In the genomic region with DNA sequence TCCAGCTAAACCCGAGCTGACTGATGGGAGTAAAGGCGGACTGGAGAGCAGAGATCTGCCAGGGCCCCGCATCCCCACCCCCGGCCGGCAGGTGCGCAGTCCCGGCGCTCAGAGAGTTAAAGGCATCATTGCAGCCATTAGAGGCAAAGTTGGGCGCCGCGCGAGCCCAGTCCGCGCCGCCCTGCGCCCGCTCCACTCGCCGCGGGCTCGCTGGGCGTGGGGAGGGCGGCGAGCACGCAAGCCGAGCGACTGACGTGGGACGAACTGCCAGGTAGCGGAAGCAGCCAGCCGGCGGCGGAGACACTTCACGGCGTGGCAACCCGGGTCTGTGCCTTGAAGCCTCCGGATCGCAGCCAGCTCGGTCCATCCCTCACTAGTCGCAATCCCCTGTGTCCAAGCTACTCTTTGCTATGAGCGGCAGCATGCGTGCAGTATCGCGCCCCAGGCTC, we compare ENCODE assay signal across 8 mouse cellular contexts. TPM values are rescaled to one million over a fixed set of nuclear protein-coding genes. Genes with fewer than 3 reads are reported as not detected.
DNase-seq lines count a peak whose midpoint lies in the region; ATAC-seq lines count a peak whose summit lies in the region.

A gene (plus strand): TSS at position 252 of the 449 bp plus-strand sequence.

- H3K27me3 ChIP-seq in lung, embryonic 16.5 days (ENCODE audit: control insufficient read depth, insufficient read depth, low read depth, low read length): peaks cover 40% of the 10 kb centered on the region
- H3K27me3 ChIP-seq in kidney, embryonic 15.5 days: peaks cover 44% of the 10 kb centered on the region
- H3K27me3 ChIP-seq in liver, embryonic 12.5 days (replicated peaks): peaks cover 48% of the 10 kb centered on the region

- H3K4me1 ChIP-seq in lung, embryonic 16.5 days (replicated peaks; ENCODE audit: control insufficient read depth, insufficient read depth, low read length): no peaks in the 10 kb centered on the region; the same call in 1 of the 2 replicates
- peaks cover 24% of the 10 kb centered on the region for H3K4me1 ChIP-seq in kidney, embryonic 15.5 days
- no peaks in the 10 kb centered on the region; the same call in 1 of the 2 replicates for H3K4me1 ChIP-seq in liver, embryonic 12.5 days

- H3K9me3 ChIP-seq in lung, embryonic 16.5 days (ENCODE audit: control insufficient read depth, low read length): no peaks in the 10 kb centered on the region
- no peaks in the 10 kb centered on the region for H3K9me3 ChIP-seq in kidney, embryonic 15.5 days (replicated peaks)
- H3K9me3 ChIP-seq in liver, embryonic 12.5 days (replicated peaks): no peaks in the 10 kb centered on the region

- H3K9ac ChIP-seq in lung, embryonic 16.5 days (ENCODE audit: low read length): no peak within 1 kb of the TSS
- H3K9ac ChIP-seq in kidney, embryonic 15.5 days: peak within 1 kb of the TSS; percentile 35
- no peak within 1 kb of the TSS for H3K9ac ChIP-seq in liver, embryonic 12.5 days

- peak within 1 kb of the TSS; percentile 50 for H3K4me3 ChIP-seq in lung, embryonic 16.5 days (ENCODE audit: low read length)
- peak within 1 kb of the TSS; percentile 56 for H3K4me3 ChIP-seq in kidney, embryonic 15.5 days (replicated peaks)
- peak within 1 kb of the TSS; percentile 37 for H3K4me3 ChIP-seq in liver, embryonic 12.5 days

- DNase-seq in lung, postnatal 25 days (ENCODE audit: low spot score): no peak
- DNase-seq in cerebellum, postnatal 14 days: peak; percentile 73 to 77
- peak; percentile 46 to 63 for DNase-seq in frontal cortex, postnatal 25 days (ENCODE audit: low spot score in 2 of 2)
- peak; percentile 76 to 78 for DNase-seq in right cerebral cortex, postnatal 10 days (ENCODE audit: low spot score in 2 of 2)
- DNase-seq in spleen, postnatal 14 days (ENCODE audit: low spot score in 2 of 2): no peak

- H3K27ac ChIP-seq in lung, embryonic 16.5 days (ENCODE audit: low read length): no peak within 1 kb of the TSS
- no peak within 1 kb of the TSS for H3K27ac ChIP-seq in kidney, embryonic 15.5 days
- H3K27ac ChIP-seq in liver, embryonic 12.5 days: no peak within 1 kb of the TSS

- WGBS in lung, embryonic 16.5 days: 1% methylated on average over 43 of the region's 44 CpGs
- under 1% methylated on average over 44 of the region's 44 CpGs for WGBS in kidney, embryonic 15.5 days
- WGBS in liver, embryonic 12.5 days (ENCODE audit: insufficient replicate concordance): 3% methylated on average over 44 of the region's 44 CpGs

- no peaks in the 10 kb centered on the region for H3K36me3 ChIP-seq in lung, embryonic 16.5 days (ENCODE audit: control insufficient read depth, insufficient read depth, low read length)
- no peaks in the 10 kb centered on the region for H3K36me3 ChIP-seq in kidney, embryonic 15.5 days
- no peaks in the 10 kb centered on the region for H3K36me3 ChIP-seq in liver, embryonic 12.5 days

- H3K4me2 ChIP-seq in lung, embryonic 16.5 days (ENCODE audit: low read depth, low read length): peak within 1 kb of the TSS; percentile 71
- peak within 1 kb of the TSS; percentile 96 for H3K4me2 ChIP-seq in kidney, embryonic 15.5 days
- H3K4me2 ChIP-seq in liver, embryonic 12.5 days: peak within 1 kb of the TSS; percentile 57

- peak; percentile 54; the same call in 1 of the 2 replicates for ATAC-seq in lung, embryonic 16.5 days (ENCODE audit: low read depth)
- ATAC-seq in kidney, embryonic 15.5 days (replicated peaks; ENCODE audit: low FRiP score): peak; percentile 76
- no peak for ATAC-seq in liver, embryonic 12.5 days

RNA-seq across cellular contexts. Expression of the gene that starts here (rescaled TPM):
- 0.14 and 0.89 TPM in 2 replicates for polyA plus RNA-seq in lung, embryonic 16.5 days (2015; fragmentation: Nextera tagmentation; extraction: Ambion mirVana)
- polyA plus RNA-seq in kidney, embryonic 15.5 days (2015; fragmentation: Nextera tagmentation; extraction: Ambion mirVana): 0.35 and 0.68 TPM in 2 replicates
- 0.07 and 0.16 TPM in 2 replicates for polyA plus RNA-seq in liver, embryonic 12.5 days (2016; fragmentation: Nextera tagmentation; extraction: Ambion mirVana)

Comparison
In these comparisons a context has a peak if more than half of its experiments do, and no peak if none do; other contexts are left out.
1. Peak in ATAC-seq, H3K4me3 ChIP-seq and H3K4me2 ChIP-seq in lung, embryonic 16.5 days; RNA of the gene not detected or under 1 TPM.
2. Peak in ATAC-seq, H3K4me3 ChIP-seq, H3K9ac ChIP-seq and H3K4me2 ChIP-seq in kidney, embryonic 15.5 days; RNA of the gene not detected or under 1 TPM.
3. DNase-seq: peak in cerebellum, postnatal 14 days (2 of 2), frontal cortex, postnatal 25 days (2 of 2) and right cerebral cortex, postnatal 10 days (2 of 2); none in lung, postnatal 25 days (single experiment) and spleen, postnatal 14 days (0 of 2).
4. Peak in every context shown above with its lines, with median percentiles within 50 percentile points of each other: H3K4me2 ChIP-seq and H3K4me3 ChIP-seq.